Mouse (Mus musculus) myocyte (in vitro differentiated cells): ENCODE measurements around the gene Gm14124. TPM values are rescaled to one million over a fixed set of nuclear protein-coding genes. Genes with fewer than 3 reads are reported as not detected.
"Not testable (repeated sequence)": the region's sequence is repeated elsewhere in the genome, so short reads cannot be mapped to it uniquely, and the experiment has no call there.

Experiments
- H3K27me3 ChIP-seq: one replicate; pipeline ENCODE4 v1.6.1; 2011; ENCODE audit not compliant: control insufficient read depth, insufficient read depth, insufficient read length
- H3K36me3 ChIP-seq: one replicate; pipeline ENCODE4 v1.6.1; 2011; ENCODE audit not compliant: control insufficient read depth, insufficient read depth
- H3K4me2 ChIP-seq: one replicate; pipeline ENCODE4 v1.6.1; 2011; ENCODE audit warnings: low read depth, control low read depth
- H3K4me3 ChIP-seq: one replicate; pipeline ENCODE4 v1.5.1; 2011; ENCODE audit warnings: mild to moderate bottlenecking, control low read depth, moderate library complexity
- H3K79me2 ChIP-seq: one replicate; pipeline ENCODE4 v1.6.1; 2011; ENCODE audit not compliant: control insufficient read depth, insufficient read depth
- H3ac ChIP-seq: one replicate; pipeline ENCODE4 v1.6.1; 2011; ENCODE audit not compliant: control insufficient read depth, insufficient read length
- CEBPB ChIP-seq: IDR thresholded peaks from 2 replicates; pipeline ENCODE4 v1.6.1; 2011; ENCODE audit warnings: mild to moderate bottlenecking, moderate library complexity; ENCODE audit not compliant: poor library complexity, insufficient read depth, severe bottlenecking
- E2F4 ChIP-seq: IDR thresholded peaks from one replicate; pipeline ENCODE4 v1.6.1; 2011; ENCODE audit warnings: mild to moderate bottlenecking, control low read depth, moderate library complexity; ENCODE audit not compliant: insufficient read depth
- MAX ChIP-seq: IDR thresholded peaks from one replicate; pipeline ENCODE4 v1.6.1; 2011; ENCODE audit warnings: low read depth, mild to moderate bottlenecking, control low read depth
- MYOD1 ChIP-seq, 3 experiments: IDR thresholded peaks; one replicate each; pipeline ENCODE4 v1.6.1; 2011; ENCODE audit warnings: control low read depth in 2 of 3, low read depth in 2 of 3, mild to moderate bottlenecking in 2 of 3, moderate library complexity in 1 of 3; ENCODE audit not compliant: insufficient read length in 2 of 3, control insufficient read depth in 1 of 3
- MYOG ChIP-seq, 3 experiments: IDR thresholded peaks; one replicate each; pipeline ENCODE4 v1.6.1; 2011; ENCODE audit warnings: control low read depth in 2 of 3, low read depth in 2 of 3, mild to moderate bottlenecking in 2 of 3; ENCODE audit not compliant: insufficient read length in 2 of 3, control insufficient read depth in 1 of 3, insufficient read depth in 1 of 3
- POLR2A ChIP-seq: IDR thresholded peaks from one replicate; pipeline ENCODE4 v1.6.1; 2011; ENCODE audit warnings: low read depth, mild to moderate bottlenecking, control low read depth, moderate library complexity; ENCODE audit not compliant: insufficient read length
- POLR2AphosphoS2 ChIP-seq: IDR thresholded peaks from one replicate; pipeline ENCODE4 v1.6.1; 2011; ENCODE audit warnings: low read depth, control low read depth; ENCODE audit not compliant: insufficient read length
- REST ChIP-seq: IDR thresholded peaks from one replicate; pipeline ENCODE4 v1.6.1; 2011; ENCODE audit warnings: mild to moderate bottlenecking, control low read depth, moderate library complexity; ENCODE audit not compliant: insufficient read depth, insufficient read length
- SRF ChIP-seq: IDR thresholded peaks from one replicate; pipeline ENCODE4 v1.6.1; 2011; ENCODE audit warnings: low read depth; ENCODE audit not compliant: control insufficient read depth, insufficient read length
- TCF12 ChIP-seq: IDR thresholded peaks from one replicate; pipeline ENCODE4 v1.6.1; 2011; ENCODE audit warnings: mild to moderate bottlenecking, control low read depth; ENCODE audit not compliant: poor library complexity, insufficient read depth, severe bottlenecking
- TCF3 ChIP-seq: IDR thresholded peaks from one replicate; pipeline ENCODE4 v1.6.1; 2011; ENCODE audit warnings: low read depth, control low read depth; ENCODE audit not compliant: insufficient read length
- USF1 ChIP-seq: IDR thresholded peaks from one replicate; pipeline ENCODE4 v1.6.1; 2011; ENCODE audit warnings: low read depth, mild to moderate bottlenecking, control low read depth, moderate library complexity
- polyA plus RNA-seq: library from polyadenylated mRNA; unstranded; fragments of >200 nt; fragmentation: generic; extraction: Trizol; gene quantifications from one replicate; pipeline ENCODE4 v1.2.1, GENCODE M21; 2012; ENCODE audit warnings: missing spikeins

The Gm14124 gene
- polyA plus RNA-seq, 1 experiment: 0.02 TPM

GRCm38 (mm10) chr2:150299096-150299495 is 41.8 kb downstream of the Gm14124 start:
- TF ChIP-seq SRF (no peak), MYOG (IDR thresholded peaks at IDR 0.05; ENCODE audit: control insufficient read depth in 1 of 3, insufficient read depth in 1 of 3, insufficient read length in 2 of 3, low read depth in 2 of 3) (no peak), POLR2AphosphoS2 (no peak), POLR2A (no peak), TCF3 (no peak), CEBPB (no peak), E2F4 (no peak), REST (no peak), MAX (no peak), TCF12 (no peak), MYOD1 (IDR thresholded peaks at IDR 0.05; ENCODE audit: control insufficient read depth in 1 of 3, insufficient read length in 2 of 3, low read depth in 2 of 3) (no peak), USF1 (no peak)

DNA sequence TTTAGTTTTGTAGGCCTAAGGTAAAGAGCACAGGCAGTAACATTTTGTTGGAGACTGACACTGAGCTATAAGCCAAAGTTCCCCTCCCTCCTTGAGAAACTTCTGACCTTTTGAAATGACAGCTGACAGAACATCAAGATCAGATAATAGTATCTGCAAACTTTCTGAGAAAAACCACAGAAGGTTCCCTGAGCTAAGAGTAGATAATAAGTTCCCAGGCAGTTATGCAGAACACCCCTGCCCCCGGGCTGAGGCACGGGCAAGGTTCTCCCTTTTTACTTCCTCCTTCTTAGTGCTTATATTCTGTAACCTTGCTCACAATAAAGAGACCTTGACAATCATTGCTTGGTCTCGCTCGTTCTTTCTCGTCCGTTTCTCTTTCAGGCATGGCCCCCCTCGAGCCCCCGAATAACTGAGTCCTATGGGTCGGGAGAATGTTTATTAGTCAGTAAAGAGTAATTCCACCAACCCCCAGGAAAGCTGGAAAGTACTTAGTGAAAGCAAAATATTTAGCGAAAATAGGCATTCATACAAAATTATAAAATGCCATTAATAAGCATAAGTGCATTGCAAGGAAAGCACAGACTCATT is 50.0 kb downstream of the Gm14124 start:
- H3K4me2 ChIP-seq: no peak overlapping the region
- H3K4me3 ChIP-seq: no peak overlapping the region
- H3K79me2 ChIP-seq: no peaks in the 10 kb centered on the region
- TF ChIP-seq MAX: no peak
- no peak for TF ChIP-seq TCF12
- TF ChIP-seq POLR2AphosphoS2: no peak
- no peak for TF ChIP-seq MYOD1 (IDR thresholded peaks at IDR 0.05; ENCODE audit: control insufficient read depth in 1 of 3, insufficient read length in 2 of 3, low read depth in 2 of 3)
- no peak for TF ChIP-seq TCF3
- H3K27me3 ChIP-seq: no peaks in the 10 kb centered on the region
- H3ac ChIP-seq: no peak overlapping the region
- H3K36me3 ChIP-seq: no peaks in the 10 kb centered on the region

More at GRCm38 (mm10) chr2:150299096-150299495, 41.8 kb downstream of the Gm14124 start:
- no peak overlapping the region for H3ac ChIP-seq
- no peak overlapping the region for H3K4me2 ChIP-seq
- H3K36me3 ChIP-seq: no peaks in the 10 kb centered on the region
- no peak overlapping the region for H3K4me3 ChIP-seq
- H3K79me2 ChIP-seq: no peaks in the 10 kb centered on the region
- no peaks in the 10 kb centered on the region for H3K27me3 ChIP-seq

DNA sequence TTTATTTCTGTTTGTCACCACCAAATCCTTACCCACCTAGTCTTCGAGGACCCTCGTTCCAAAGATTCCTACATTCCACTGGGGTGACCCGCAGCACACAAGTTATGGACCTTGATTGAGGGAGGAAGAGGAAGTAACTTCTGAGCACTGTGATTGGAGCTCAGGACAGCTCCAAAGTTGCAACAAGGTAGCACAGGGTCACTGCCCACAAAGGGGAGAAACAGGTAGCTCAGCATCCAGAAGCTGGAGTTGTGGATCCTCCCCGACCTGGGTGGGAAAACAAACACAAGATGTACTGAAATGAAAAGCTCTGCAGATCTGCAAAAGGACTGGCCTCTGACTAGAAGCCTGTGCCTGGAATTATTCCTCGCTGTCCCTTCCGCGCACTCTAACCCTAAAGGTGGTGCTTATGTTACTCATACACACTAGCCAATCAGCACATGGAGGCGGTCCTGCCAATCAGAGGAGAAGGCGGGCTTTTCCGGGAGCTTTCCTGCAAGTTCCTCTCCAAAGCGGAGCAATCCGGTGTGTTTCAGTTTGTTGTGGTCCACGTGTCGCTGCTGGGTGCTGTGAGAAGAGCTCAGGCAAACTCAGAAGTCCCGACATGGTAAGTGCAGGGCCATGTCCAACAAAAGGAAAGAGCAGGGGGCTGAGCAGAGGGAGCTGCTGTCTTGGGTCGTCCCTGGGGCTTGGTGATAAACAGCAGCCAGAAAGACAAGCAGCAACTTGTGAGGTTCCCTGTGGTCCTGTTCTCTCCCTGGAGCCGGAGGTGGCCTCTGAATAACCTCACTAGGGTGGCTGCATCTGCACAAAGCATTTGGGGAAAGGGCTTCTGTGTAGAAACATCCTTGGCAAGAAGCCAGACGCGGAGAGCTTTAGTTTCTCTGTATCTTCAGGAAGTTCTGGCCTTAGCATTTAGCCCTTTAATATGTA is 53.9 kb downstream of the Gm14124 start:
- H3K36me3 ChIP-seq, H3K79me2 ChIP-seq, H3K27me3 ChIP-seq, H3ac ChIP-seq: not testable (repeated sequence)
- TF ChIP-seq POLR2A (peak; percentile 56), MAX (peak; percentile 86), E2F4 (peak; percentile 73), USF1 (peak; percentile 48)
- Histone ChIP-seq H3K4me2 (peak overlapping the region; percentile 94), H3K4me3 (peak overlapping the region; percentile 37)

DNA sequence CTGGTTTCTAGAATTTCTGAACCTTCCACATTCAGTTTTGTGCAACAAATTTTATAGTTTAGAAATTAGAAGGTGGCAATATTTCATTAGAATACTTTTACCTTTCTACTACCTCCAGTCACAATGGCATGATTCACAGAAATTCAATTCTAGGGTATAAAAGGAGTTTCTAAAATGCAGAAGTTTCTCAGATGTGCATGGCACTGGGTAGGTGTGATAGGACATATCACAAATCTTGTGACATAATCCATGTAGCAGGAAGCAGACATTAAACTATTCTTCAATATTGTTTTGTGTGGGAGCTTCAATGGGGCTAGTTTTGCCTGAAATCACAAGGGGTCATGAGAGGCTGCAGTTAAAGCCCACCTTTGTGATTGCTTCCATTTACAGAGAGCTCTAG is 58.8 kb downstream of the Gm14124 start:
- H3K4me2 ChIP-seq: no peak overlapping the region
- TF ChIP-seq CEBPB (no peak), TCF12 (no peak)
- H3ac ChIP-seq: no peak overlapping the region
- no peaks in the 10 kb centered on the region for H3K36me3 ChIP-seq
- H3K27me3 ChIP-seq: no peaks in the 10 kb centered on the region
- H3K79me2 ChIP-seq: peaks cover 8% of the 10 kb centered on the region
- no peak overlapping the region for H3K4me3 ChIP-seq

- no peak overlapping the region for H3K4me2 ChIP-seq
- TF ChIP-seq MYOG (IDR thresholded peaks at IDR 0.05; ENCODE audit: control insufficient read depth in 1 of 3, insufficient read depth in 1 of 3, insufficient read length in 2 of 3, low read depth in 2 of 3): no peak
- no peak for TF ChIP-seq USF1
- TF ChIP-seq MAX: no peak
- no peak for TF ChIP-seq TCF12
- TF ChIP-seq POLR2AphosphoS2: no peak
- no peak for TF ChIP-seq TCF3
- no peak for TF ChIP-seq REST
- no peak for TF ChIP-seq POLR2A
- no peak for TF ChIP-seq E2F4
- H3K4me3 ChIP-seq: no peak overlapping the region
- H3K36me3 ChIP-seq: peaks cover 1% of the 10 kb centered on the region
- H3ac ChIP-seq: no peak overlapping the region
- H3K27me3 ChIP-seq: no peaks in the 10 kb centered on the region
- peaks cover 8% of the 10 kb centered on the region for H3K79me2 ChIP-seq
Measured at GRCm38 (mm10) chr2:150318973-150319372, 61.7 kb downstream of the Gm14124 start.

Other genes with a start within 250 kb of the Gm14124 start
- gene Zfp120, start 120.8 kb upstream of the Gm14124 start, polyA plus RNA-seq: 2.3 TPM
- gene Gm10770, start 77.8 kb upstream of the Gm14124 start, polyA plus RNA-seq: not detected
- gene Gm14139, start 75.8 kb upstream of the Gm14124 start, polyA plus RNA-seq: 0.90 TPM
- 0.46 TPM for gene Zfp937, start 39.4 kb upstream of the Gm14124 start, polyA plus RNA-seq
- 0.77 TPM for gene Gm21994, start 1.9 kb upstream of the Gm14124 start, polyA plus RNA-seq
- not detected for gene Gm10130, start 66.2 kb downstream of the Gm14124 start, polyA plus RNA-seq
- gene 3300002I08Rik, start 105.2 kb downstream of the Gm14124 start, polyA plus RNA-seq: 1.1 TPM
- 0.35 TPM for gene Zfp442, start 194.0 kb downstream of the Gm14124 start, polyA plus RNA-seq
- 0.25 TPM for gene Zfp345, start 227.6 kb downstream of the Gm14124 start, polyA plus RNA-seq